Mouse (Mus musculus): ENCODE results near the gene Shd.
"Not testable (repeated sequence)": the region's sequence is repeated elsewhere in the genome, so short reads cannot be mapped to it uniquely, and the experiment has no call there.

The Shd gene

DNA sequence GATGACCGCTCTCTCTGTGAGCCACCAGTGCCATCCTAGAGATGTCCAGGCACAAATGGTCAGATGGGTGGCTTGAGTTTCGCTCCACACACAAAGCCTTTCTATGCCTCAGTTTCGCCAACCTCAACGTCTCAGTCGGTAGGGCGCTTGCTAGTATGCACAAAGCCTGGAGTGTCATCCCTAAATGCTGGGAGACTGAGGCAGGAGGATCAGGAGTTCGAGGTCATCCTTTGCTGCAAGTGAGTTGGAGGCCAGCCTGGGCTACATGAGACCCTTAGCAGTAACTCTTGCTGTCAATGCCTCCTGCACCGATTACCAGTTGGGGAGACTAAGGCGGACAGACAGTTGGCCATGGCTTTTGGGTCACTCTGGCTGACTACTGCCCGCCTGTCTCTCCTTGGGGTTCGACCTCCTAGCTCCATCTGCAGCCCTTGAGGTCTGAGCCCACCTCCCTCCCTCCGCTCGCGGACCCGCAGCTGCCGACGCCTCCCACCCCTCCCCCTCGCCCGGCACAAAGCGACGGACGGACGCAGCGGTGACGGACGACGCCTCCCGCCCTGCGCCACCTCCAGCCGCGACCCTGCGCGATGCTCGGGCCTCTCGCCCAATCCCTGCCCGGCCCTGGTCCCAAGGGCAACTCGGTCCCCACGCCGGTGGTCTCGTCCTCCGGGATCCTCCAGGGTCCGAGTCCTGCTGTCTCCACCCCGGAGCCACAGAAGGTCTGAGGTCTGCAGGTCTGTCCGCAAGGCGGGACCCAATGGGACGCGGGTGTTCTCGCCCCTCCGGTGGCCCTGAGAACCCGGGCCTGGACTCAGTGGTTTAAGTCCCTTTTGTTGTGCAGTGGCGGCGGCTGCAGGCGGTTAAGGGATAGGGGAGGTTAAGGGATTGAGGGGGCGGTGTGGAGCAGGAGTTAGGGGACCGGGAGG is at the start of gene Shd:
TSS of gene Shd (plus strand) at position 502 of the 926 bp plus-strand sequence.
- peak; percentile 62 to 75 for DNase-seq

DNA sequence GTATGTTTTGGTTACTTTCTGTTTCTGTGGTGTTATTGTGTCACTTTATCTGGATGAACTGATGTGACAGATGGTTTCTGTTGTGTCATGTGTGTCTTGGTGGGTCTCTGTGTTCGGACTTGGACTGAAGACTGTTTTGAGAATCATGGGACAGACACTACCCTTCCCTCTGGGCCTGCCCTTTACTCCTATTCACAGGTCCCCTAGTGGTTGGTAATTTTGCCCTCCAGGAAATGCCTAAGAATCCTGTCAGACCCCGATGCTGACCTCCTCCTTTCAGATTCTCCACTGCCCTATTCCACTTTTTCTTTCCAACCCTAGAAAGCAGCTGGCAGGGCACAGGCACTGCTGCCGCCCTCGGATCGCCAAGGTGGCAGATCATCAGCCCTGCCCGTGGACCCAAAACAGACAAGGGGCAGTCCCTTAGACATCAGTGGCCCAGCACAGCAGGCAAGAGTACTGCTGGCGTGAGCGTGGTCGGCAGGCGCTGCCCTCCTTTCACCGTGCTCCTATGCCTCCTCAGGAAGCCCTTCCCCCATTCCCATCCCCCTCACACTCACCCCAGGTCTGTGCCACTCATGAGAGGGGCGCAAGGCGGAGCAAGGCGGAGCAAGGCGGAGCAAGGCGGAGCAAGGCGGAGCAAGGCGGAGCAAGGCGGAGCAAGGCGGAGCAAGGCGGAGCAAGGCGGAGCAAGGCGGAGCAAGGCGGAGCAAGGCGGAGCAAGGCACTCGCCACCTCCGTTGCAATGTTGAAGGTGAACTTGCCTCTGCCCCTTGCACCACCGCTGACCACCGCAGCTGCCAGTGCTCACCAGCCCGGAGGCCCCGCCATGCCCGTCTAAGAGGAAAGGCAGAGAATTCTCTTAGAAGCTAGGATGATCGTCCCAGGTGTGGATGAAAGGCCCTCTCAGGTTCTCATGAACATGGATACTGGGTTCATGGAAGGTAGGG is 38.4 kb upstream of the Shd start:
- DNase-seq = peak; percentile 73 to 74

DNA sequence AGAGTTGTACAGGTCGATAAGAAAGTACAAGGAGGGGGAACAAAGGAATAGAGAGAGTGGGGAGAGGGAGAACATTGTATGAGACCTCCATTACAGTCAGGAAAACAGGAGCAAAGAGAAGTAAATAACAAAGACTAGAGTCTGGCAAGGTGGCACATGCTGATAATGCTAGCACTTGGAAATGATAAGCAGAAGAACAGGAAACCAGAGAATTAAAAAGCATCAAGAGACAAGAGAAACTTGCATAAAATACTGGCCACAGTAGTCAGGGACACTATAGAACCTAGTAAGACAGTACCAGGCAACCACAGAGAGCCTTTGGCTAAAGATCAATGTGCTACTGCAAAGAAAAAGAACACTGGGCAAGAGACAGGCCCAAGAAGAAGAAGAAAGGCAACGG is 37.6 kb upstream of the Shd start:
- no peak for DNase-seq

DNA sequence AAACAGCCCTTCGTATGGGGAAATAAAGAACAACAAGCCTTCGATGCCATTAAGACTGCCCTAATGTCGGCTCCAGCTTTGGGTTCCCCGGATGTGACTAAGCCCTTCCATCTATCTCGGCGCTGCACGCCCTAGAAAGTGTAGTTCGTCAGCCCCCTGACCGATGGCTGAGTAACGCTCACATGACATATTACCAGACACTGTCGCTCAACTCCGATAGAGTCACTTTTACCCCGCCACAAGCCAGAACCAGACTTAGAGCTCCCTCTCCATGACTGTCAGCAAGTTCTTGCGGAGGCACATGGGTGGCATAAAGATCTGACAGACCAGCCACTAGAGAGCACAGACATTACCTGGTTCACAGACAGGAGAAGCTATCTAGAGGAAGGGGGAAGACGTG is 37.1 kb upstream of the Shd start:
- no peak for DNase-seq

DNA sequence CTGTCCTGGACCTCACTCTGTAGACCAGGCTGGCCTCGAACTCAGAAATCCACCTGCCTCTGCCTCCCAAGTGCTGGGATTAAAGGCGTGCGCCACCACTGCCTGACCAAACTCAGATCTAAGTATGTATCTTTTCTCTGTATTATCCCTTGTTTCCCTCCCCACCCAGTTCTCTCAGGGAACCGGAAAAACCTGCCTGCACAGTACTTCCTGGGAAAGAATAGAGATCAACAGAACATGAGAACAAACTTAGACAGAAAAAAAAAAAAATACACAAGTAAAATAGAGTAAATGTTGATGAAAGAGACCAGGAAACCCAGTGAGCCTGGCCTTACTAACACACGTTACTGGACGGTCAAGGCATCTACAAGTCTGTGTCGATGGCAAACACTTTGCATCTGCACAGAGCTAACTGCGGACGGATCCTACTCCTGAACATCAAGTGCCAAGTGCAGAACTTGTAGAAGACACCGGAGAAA is 25.8 kb upstream of the Shd start:
- DNase-seq = not testable (repeated sequence)

DNA sequence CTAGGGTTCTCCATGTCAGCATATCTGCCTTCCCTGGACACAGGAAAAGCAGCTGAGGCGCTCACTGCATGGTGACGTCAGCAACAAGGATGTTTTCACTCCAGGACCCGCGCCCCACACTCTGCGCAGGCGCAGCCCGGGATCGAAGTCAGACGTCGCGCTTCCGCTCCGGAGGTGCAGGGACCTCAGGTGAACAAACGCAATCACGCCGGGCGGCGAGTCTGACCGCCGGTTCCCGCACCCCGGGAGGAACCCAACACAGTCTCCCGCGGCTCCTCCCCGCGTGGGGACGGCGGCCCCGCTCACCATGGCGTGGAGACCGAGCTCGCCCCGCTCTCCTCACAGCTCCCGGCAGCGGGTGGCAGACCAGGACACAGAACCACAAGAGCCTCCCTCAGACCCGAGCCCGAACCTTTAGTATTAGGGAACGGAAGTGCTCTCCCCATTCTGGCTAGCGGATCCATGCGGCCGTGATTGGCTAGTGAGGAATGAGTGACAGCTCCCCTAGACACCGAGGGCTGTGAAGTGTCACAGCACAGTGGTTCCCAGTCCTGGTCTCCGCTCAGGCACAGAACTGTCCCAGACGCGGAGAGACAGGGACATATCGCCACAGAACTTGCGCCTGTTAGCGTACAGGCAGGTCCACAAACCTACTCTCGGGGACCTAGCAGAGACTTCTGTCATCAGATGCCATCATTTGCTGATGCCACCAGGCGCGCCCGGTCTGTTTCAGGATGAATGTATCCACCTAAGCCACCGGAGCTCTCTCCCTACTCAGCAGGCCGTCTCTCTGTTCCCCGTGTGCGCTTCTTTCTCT is 25.2 kb upstream of the Shd start:
- DNase-seq = peak; percentile 93 to 99

DNA sequence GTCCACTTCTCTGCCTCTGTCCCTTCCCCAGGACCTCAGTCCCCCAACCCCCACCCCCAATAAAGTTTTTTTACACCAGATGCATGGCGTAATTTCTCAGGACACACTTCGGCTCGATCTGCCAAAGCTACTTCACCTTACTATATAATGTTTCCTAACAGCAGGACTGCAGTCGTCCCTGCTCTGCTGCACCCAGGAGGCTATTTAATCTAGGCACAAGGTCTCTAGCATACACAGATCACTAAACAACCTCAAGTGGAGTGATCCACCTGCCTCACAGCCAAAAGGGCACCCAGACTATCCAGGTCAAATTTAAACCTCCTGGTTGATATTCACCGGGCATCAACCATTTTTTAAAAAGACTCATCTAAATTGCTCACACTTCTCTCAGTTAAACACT is 24.6 kb upstream of the Shd start:
- DNase-seq = peak; percentile 22 to 39

DNA sequence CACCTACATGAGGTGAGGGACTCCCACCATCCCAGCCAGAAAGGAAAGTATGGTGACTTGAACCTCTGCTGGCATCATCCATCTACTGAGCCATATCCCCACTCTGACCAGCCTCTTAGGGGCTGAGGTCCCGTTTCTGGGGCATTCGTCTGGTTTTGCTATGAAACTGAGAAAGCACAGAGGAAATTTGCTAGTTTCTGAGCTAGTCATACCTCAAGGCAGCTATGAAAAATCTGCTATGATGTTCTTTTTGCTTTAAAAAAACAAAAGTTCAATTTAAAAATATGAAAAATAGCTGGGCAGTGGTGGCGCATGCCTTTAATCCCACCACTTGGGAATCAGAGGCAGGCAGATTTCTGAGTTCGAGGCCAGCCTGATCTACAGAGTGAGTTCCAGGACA is 21.6 kb upstream of the Shd start:
- DNase-seq = no peak

DNA sequence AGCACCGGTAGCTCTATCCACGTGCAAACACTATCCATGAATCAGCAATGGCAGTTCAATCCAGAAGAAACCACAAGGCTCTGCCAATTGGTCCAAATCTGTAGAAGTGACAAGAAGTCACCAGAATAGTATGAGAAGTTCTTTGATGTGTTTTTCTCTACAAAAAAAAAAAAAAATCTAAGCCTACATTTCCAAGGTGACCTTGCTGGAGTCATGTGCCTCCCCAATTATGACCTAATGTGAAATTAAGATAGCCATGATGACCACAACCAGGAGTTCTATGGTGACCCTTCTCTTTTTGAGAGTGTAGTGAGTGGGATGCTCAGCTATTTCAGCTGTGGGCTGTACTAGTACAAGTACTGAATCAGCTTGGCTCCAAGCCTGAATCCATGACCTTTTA is 20.9 kb upstream of the Shd start, which contains the start of gene Zfp119b:
TSS of gene Zfp119b (minus strand) at position 101 of the 400 bp plus-strand sequence.
- DNase-seq = no peak

DNA sequence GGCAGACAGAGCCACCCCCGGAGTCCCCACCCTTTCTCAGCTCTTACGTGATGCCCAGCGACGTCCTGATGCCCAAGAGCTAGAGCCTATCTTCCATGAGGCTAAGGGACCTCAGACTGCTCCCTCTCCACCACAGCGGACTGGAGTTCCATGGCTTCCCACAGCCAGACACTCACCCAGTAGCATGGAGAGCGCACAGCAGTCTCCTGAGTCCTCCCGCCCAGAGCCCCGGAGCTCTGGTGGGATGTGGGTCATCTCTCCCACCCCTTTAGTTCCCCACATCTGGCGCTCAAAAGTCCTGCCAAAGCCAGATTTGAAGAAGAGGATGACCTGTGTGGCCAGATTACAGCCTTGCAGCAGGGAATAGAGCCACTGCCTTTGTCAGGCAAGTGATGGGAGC is 19.7 kb upstream of the Shd start:
- no peak for DNase-seq

DNA sequence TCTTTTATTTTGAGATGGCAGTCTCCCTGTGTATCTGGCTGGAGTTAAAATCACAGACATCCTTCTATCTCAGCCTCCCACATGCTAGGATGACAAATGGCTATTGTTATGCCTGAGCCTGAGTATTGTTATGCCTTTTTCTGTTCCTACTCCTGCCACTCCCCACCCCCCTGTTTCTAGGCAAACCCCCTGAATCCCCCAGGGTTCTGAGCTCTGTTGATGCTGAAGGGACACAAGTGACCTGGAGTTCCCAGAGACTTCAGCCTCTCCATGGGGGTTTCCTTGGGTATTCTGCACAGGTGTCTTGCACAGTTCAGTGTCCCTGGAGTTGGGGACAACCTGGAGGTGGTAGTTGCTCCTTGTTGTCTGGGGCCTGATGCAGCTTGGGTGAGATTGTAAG is 18.2 kb upstream of the Shd start:
- no peak for DNase-seq

DNA sequence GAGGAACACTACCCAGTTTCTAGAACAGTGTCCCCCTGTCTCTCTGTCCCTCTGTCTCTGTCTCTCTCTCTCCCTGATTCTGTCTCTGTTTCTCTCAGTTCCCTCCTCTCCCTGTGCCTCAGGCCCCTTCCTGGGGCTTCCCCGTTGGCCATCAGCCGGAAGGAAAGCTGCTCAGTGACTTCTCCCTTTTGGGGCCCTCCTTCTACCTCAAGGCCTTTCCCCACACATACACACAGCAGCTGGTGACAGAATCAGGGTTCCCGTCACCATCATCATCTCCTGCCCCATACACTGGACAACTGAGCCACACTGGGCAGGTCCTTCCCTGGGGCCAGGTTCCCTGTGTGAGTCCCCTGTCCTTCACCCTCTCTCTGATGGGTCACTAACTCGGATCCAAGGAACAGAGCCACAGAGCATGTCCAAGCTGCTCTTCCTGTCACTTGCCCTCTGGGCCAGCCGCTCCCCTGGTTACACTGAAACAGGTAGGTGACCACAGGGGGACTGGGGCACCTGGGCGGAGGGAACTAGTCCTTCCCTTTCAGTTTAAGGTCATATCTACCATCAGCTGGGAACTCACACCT is 17.7 kb upstream of the Shd start, which contains the start of gene Ebi3:
TSS of gene Ebi3 (plus strand) at position 194 of the 581 bp plus-strand sequence.
- DNase-seq = no peak

DNA sequence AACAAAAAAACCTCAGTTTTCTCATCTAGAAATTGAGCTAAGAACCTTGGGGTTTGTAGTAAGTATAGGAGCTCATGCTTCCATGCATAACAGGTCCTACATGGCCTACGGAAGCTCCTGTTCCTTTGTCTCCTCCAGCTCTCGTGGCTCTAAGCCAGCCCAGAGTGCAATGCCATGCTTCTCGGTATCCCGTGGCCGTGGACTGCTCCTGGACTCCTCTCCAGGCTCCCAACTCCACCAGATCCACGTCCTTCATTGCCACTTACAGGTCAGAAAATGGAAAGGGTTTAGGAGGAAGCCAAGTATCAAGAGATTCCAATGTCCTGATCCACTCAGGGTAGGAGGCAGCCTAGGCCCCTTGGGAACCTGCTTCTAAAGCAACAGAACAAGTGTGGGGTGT is 16.5 kb upstream of the Shd start:
- peak in 1 of 2 experiments; percentile 9 for DNase-seq

DNA sequence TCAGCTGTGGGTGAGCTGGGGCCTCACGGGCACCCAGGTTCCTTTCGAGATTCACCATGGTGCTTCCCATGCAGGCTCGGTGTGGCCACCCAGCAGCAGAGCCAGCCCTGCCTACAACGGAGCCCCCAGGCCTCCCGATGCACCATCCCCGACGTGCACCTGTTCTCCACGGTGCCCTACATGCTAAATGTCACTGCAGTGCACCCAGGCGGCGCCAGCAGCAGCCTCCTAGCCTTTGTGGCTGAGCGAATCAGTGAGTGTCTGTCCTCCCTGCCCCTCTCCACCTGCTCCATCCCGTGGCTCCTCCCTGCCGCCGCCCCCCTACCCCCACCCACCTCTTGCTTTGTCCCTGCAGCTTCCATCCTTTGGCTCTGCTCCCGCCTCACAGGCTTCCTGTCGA is 16.0 kb upstream of the Shd start:
- peak in 1 of 2 experiments; percentile 9 for DNase-seq

DNA sequence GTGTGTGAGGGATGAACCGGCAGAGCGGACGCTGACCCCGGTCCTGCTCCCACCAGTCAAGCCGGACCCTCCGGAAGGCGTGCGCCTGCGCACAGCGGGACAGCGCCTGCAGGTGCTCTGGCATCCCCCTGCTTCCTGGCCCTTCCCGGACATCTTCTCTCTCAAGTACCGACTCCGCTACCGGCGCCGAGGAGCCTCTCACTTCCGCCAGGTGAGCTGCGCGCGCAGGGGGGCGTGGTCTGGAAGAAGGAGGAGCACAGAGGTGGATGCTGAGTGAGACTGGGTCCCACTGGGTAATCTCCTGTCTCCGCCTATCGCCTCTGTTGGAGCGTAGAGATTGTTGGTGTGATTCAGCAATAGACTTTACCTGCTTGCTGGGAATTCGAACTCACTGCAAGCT is 14.1 kb upstream of the Shd start:
- peak; percentile 88 to 92 for DNase-seq

DNA sequence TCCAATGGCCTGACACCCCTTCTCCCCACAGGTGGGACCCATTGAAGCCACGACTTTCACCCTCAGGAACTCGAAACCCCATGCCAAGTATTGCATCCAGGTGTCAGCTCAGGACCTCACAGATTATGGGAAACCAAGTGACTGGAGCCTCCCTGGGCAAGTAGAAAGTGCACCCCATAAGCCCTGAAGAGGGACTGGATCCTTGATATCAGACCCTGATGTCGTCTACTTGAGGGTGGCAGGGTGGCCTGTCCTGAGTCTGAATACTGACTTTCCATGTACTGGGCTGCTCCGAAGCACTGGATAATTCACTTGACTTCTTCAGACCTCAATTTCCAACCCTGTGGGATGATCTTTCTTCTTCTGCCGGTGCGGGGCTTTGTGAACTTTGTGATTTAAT is 13.7 kb upstream of the Shd start:
- DNase-seq = peak in 1 of 2 experiments; percentile 31

DNA sequence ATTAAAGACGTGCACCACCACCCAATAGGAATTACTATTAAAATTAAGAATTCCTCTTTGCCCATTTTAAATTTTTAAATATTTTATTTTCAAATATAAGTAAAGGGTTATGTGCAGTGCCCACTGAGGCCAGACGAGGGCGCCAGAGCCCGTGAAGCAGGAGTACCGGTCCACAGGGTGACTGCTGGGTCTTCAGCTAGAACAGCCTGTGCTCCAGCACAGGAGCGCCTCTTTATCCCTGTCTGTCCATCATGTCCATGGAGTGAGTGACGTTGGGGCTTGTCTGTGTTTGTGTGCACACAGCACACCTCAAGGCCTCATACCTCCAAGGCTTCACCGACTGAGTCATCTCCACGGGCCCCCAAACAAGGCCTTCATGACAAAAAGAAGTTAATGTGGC is 13.1 kb upstream of the Shd start:
- DNase-seq = peak; percentile 80 to 87

DNA sequence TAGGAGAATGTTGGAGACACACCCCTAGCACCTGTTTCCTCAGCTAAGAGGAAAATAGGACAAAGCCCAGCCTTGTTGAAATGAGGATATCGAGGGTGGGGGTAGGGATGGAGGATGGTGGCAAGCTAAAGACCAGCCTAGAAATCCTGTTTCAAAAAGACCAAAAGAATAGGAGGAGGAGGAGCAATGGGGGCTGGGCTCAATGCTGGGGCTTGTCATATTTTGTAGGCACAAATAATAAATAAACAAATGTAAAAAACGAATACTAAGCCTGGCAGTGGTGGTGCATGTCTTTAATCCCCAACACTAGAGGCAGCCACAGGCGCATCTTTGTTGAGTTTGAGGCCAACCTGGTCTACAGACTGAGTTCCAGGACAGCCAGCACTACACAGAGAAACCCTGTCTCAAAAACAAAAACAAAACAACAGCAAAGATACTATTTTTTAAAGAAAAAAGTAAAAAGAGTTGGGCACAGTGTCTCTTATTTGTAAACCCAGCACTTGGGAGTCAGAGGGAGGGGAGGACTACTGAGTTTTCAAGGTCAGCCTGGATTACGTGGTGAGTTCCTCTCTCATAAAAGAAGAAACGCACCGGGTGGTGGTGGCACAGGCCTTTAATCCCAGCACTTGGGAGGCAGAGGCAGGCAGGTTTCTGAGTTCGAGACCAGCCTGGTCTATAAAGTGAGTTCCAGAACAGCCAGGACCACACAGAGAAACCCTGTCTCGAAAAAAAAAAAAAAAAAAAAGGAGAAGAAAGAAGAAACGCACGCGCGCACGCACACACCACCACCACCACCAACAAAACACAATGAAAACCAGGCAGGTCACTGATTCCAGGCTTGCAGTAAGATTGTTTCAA is 12.3 kb upstream of the Shd start:
- DNase-seq = peak; percentile 20 to 29

DNA sequence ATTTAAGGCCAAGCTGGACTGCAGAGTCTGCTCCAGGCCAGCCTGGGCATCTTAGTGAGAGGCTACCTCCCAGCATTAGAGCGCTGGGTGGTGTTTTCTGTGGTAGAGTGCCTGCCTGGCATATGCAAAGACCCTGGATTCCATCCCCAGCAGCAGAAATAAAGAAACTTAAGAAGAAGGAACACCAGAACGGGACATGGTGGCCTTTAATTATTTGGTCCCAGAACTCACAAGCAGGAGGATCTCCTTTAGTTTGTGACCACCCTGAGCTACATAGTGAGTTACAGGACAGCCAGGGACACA is 11.7 kb upstream of the Shd start:
- no peak for DNase-seq

DNA sequence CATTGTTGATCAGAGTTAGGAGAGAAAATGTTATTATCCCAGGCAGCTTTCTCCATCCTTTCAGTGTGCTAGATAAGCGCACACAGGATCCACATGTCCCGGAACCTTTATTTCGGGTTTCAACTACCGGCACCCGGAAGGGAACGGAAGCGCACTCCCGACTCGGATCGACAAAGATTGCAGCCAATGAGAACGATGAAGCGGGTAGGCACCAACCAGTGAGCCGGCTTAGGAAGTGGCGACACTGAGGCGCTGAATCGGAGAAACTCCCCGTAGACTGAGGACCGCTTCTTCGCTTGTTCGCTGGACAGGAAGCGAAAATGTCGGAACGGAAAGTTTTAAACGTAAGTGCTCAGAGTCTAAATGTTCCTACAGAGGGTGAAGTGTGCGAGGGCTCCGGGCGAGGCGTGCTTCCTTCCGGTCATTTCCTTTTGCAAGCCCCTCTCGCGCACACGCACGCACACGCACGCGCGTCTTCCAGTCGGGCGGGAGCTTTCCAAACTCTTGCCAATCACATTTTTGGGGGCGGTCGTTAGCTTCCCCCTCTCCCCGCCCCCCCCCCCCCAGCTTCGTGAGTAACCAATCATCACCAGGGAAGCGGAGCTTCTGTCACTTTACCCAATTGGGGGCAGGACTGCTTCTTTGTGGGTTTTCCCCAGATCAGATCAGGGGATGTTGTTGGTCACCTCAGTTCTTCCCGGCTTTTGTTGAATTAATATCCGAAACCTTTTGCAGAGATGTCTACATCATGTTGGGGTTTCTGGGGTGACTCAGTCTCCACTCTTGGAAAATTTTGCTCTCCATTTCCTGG is 11.1 kb upstream of the Shd start, which contains the start of gene Yju2:
TSS of gene Yju2 (plus strand) at position 182 of the 811 bp plus-strand sequence.
- DNase-seq = peak; percentile 91 to 93

All from cerebellum, adult 18-20 months (tissue).